Mouse (Mus musculus) intestine, embryonic 16.5 days (tissue): ENCODE measurements at regions not wholly inside any gene's neighbourhood (a gene's known extent, or its start where the extent isn't known, plus 50 kb on each side); places are given as distances from the start of the nearest gene placed in this dataset.
A peak's percentile ranks its signal among the peaks of the same experiment; 100 is the strongest.

Experiments
- ATAC-seq: fragments of 200-750 bp; cut with Nextera tagmentation; 2 replicates; pipeline ENCODE4 v1.8.0; 2017; ENCODE audit warnings: moderate TSS enrichment, moderate library complexity
- H3K27ac ChIP-seq: fragments of 300-500 bp; sonication (generic); 2 replicates; pipeline ENCODE4 v1.5.1; 2014; ENCODE audit warnings: mild to moderate bottlenecking, low read length
- H3K27me3 ChIP-seq: fragments of 300-500 bp; sonication (generic); replicated peaks from 2 replicates; pipeline ENCODE4 v1.6.1; 2014; ENCODE audit warnings: low read length, control low read depth, mixed read lengths; ENCODE audit not compliant: control insufficient read depth, insufficient read depth
- H3K36me3 ChIP-seq: fragments of 300-500 bp; sonication (generic); 2 replicates; pipeline ENCODE4 v1.6.1; 2014; ENCODE audit warnings: low read length, control low read depth; ENCODE audit not compliant: control insufficient read depth, insufficient read depth
- H3K4me1 ChIP-seq: fragments of 300-500 bp; sonication (generic); 2 replicates; pipeline ENCODE4 v1.6.1; 2014; ENCODE audit warnings: low read length, control low read depth, mixed read lengths; ENCODE audit not compliant: control insufficient read depth, insufficient read depth
- H3K4me2 ChIP-seq: fragments of 300-500 bp; sonication (generic); 2 replicates; pipeline ENCODE4 v1.6.1; 2014; ENCODE audit warnings: low read depth, low read length, control low read depth
- H3K4me3 ChIP-seq: fragments of 300-500 bp; sonication (generic); 2 replicates; pipeline ENCODE4 v1.5.1; 2014; ENCODE audit warnings: mild to moderate bottlenecking, low read length
- H3K9ac ChIP-seq: fragments of 300-500 bp; sonication (generic); 2 replicates; pipeline ENCODE4 v1.6.1; 2014; ENCODE audit warnings: low read depth, low read length
- H3K9me3 ChIP-seq: fragments of 300-500 bp; sonication (generic); 2 replicates; pipeline ENCODE4 v1.6.1; 2016; ENCODE audit warnings: low read length, control low read depth; ENCODE audit not compliant: control insufficient read depth
- WGBS: fragments of 180-500 bp; shearing (Covaris S2); extraction: QIAGEN DNeasy Blood & Tissue Kit; methylation state at CpG from one replicate; pipeline ENCODE4 v1.1.7; 2014; 5-methylcytosine and 5-hydroxymethylcytosine counted together

- ATAC-seq, result no peak
Observed at GRCm38 (mm10) chr7:63020042-63020441, 192.3 kb downstream of the Chrna7 start.

DNA sequence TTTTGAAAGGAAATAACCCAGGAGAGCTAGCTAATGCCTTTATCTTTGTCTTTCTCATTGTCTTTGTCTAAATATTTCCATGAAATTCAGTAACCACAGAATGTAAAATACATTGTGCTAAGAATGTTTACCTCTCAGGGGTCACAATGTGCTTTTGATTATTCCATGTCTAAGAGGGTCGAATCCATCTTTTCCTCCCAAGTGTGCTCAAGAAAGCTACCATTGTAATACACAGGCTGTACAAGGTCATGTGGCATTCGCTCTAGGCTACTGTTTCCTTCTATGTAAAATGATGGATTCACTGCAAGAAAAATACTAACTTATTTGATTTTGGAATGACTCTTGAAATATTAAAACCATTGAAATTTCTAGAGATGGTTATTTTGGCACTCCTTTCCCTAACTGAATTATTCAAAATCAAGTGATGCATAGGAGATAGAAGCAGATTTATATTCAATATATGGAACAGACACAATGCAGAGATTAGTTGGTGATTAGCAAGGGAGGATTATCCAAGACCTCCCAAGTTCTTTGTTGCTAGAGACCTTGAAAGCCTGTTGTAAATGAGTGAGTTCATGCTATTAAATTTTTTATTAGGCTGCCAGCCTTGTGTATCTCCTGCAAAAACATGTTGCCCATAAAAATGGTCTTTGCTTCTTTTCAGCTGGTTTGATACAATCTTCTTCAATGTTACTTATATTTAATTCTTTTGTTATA lies 193.4 kb downstream of the Chrna7 start:
- no peaks in the 10 kb centered on the region for H3K4me1 ChIP-seq
- no peaks in the 10 kb centered on the region for H3K9me3 ChIP-seq
- no peak overlapping the region for H3K4me2 ChIP-seq
- H3K4me3 ChIP-seq, result no peak overlapping the region
- H3K36me3 ChIP-seq, result no peaks in the 10 kb centered on the region
- no peak overlapping the region for H3K27ac ChIP-seq
- H3K9ac ChIP-seq, result no peak overlapping the region
- no peaks in the 10 kb centered on the region for H3K27me3 ChIP-seq
- no peak for ATAC-seq
- WGBS, result 64% methylated on average over 2 of the region's 2 CpGs

More at GRCm38 (mm10) chr7:63020042-63020441, 192.3 kb downstream of the Chrna7 start:
- no peaks in the 10 kb centered on the region for H3K9me3 ChIP-seq
- H3K9ac ChIP-seq, result no peak overlapping the region
- H3K4me2 ChIP-seq, result no peak overlapping the region
- H3K4me1 ChIP-seq, result no peaks in the 10 kb centered on the region
- no peaks in the 10 kb centered on the region for H3K27me3 ChIP-seq
- H3K27ac ChIP-seq, result no peak overlapping the region
- H3K36me3 ChIP-seq, result no peaks in the 10 kb centered on the region
- H3K4me3 ChIP-seq, result no peak overlapping the region
- WGBS, result 78% methylated on average over 2 of the region's 2 CpGs

GRCm38 (mm10) chr7:62981109-62981508 lies 157.6 kb upstream of the A26c2 start:
- WGBS, result 8% methylated on average over 7 of the region's 7 CpGs
- Histone ChIP-seq H3K27ac (no peak overlapping the region), H3K4me2 (no peak overlapping the region), H3K4me1 (no peaks in the 10 kb centered on the region), H3K9ac (no peak overlapping the region), H3K27me3 (no peaks in the 10 kb centered on the region), H3K9me3 (no peaks in the 10 kb centered on the region), H3K36me3 (no peaks in the 10 kb centered on the region), H3K4me3 (no peak overlapping the region)
- peak; percentile 66; the same call in 1 of the 2 replicates for ATAC-seq
